Comparison of ENCODE assay signal across 16 mouse cellular contexts in genomic region chr15:88288696-88289095, GRCm38 (mm10).
DNase-seq lines count a peak whose midpoint lies in the region; ATAC-seq lines count a peak whose summit lies in the region.
"Had no signal": no experiment of that assay in that cellular context is flagged by ENCODE, and none has a peak within 500 bp of the region (broad histone marks: within the 10 kb centered on the region; RNA-seq: fewer than 3 reads in every experiment).

No protein-coding gene starts in this region.

- H3K9me3 ChIP-seq in limb, embryonic 10.5 days (replicated peaks) = no peaks in the 10 kb centered on the region
- H3K9me3 ChIP-seq: forebrain, embryonic 13.5 days; hindbrain, embryonic 10.5 days; neural tube, embryonic 13.5 days had no signal

- H3K27me3 ChIP-seq in limb, embryonic 10.5 days (ENCODE audit: low read depth, poor library complexity, severe bottlenecking) = peaks cover 20% of the 10 kb centered on the region
- H3K27me3 ChIP-seq: neural tube, embryonic 13.5 days had no signal

- WGBS in limb, embryonic 10.5 days = 53% methylated on average over 3 of the region's 3 CpGs

- DNase-seq in retina, embryonic 14.5 days (ENCODE audit: low spot score) = peak; percentile 42
- DNase-seq in retina, postnatal 1 day = no peak
- peak; percentile 54 for DNase-seq in embryo, embryonic 10.5 days (ENCODE audit: low spot score)
- peak; percentile 47 for DNase-seq in limb, embryonic 10.5 days (ENCODE audit: low spot score)
- no peak for DNase-seq in cerebellum, adult 18-20 months
- DNase-seq: cerebellum, adult 9-10 months; gastrocnemius, postnatal 25 days; kidney, adult 18-20 months; kidney, postnatal 14 days; lung, adult 18-20 months; lung, postnatal 36 days had no signal

- H3K36me3 ChIP-seq in limb, embryonic 10.5 days = no peaks in the 10 kb centered on the region
- H3K36me3 ChIP-seq: hindbrain, embryonic 10.5 days; neural tube, embryonic 13.5 days had no signal

- H3K27ac ChIP-seq in limb, embryonic 10.5 days = no peak overlapping the region
- H3K27ac ChIP-seq: forebrain, embryonic 13.5 days; hindbrain, embryonic 10.5 days; neural tube, embryonic 13.5 days had no signal

- H3K4me3 ChIP-seq in limb, embryonic 10.5 days = no peak overlapping the region
- H3K4me3 ChIP-seq: forebrain, embryonic 13.5 days; hindbrain, embryonic 10.5 days; neural tube, embryonic 13.5 days had no signal

- peaks cover 16% of the 10 kb centered on the region for H3K4me1 ChIP-seq in limb, embryonic 10.5 days

- ATAC-seq in CD4-positive, CD25-positive, alpha-beta regulatory T cell, adult 4 months = no peak
- ATAC-seq in megakaryocyte-erythroid progenitor cell, adult 5-6 weeks (replicated peaks; ENCODE audit: low FRiP score, low TSS enrichment, poor library complexity, severe bottlenecking) = no peak
- ATAC-seq: forebrain, embryonic 13.5 days had no signal

Comparison
In these comparisons a context has a peak if more than half of its experiments do, and no peak if none do; other contexts are left out.
1. DNase-seq: peak in retina, embryonic 14.5 days (single experiment), embryo, embryonic 10.5 days (single experiment) and limb, embryonic 10.5 days (single experiment); none in retina, postnatal 1 day (single experiment) and cerebellum, adult 18-20 months (0 of 2).